Mouse (Mus musculus): ENCODE measurements around the gene Sema3f. TPM values are rescaled to one million over a fixed set of nuclear protein-coding genes. Genes with fewer than 3 reads are reported as not detected.
A peak's percentile ranks its signal among the peaks of the same experiment; 100 is the strongest.
"Not testable (repeated sequence)": the region's sequence is repeated elsewhere in the genome, so short reads cannot be mapped to it uniquely, and the experiment has no call there.

The Sema3f gene
- total and polyA plus RNA-seq, 2 experiments from 2014 or later = 8.7 to 81.3 TPM

- no peaks in the 10 kb centered on the region for H3K4me1 ChIP-seq (ENCODE audit: insufficient read depth, low read length)
- H3K36me3 ChIP-seq (ENCODE audit: insufficient read depth, low read length) = peaks cover 3% of the 10 kb centered on the region; the same call in 1 of the 2 replicates
- DNase-seq (ENCODE audit: low spot score) = no peak
- no peaks in the 10 kb centered on the region for H3K27me3 ChIP-seq (ENCODE audit: insufficient read depth, low read length)
- ATAC-seq = no peak
- TF ChIP-seq CTCF (IDR thresholded peaks at IDR 0.05; ENCODE audit: low read depth) = no peak
- no peak overlapping the region for H3K27ac ChIP-seq
- 77% methylated on average over 20 of the region's 20 CpGs for WGBS
- no peak overlapping the region for H3K4me2 ChIP-seq (ENCODE audit: low read depth, low read length)
- H3K4me3 ChIP-seq (ENCODE audit: low read length) = no peak overlapping the region
- H3K9ac ChIP-seq (replicated peaks; ENCODE audit: low read length) = no peak overlapping the region
- no peaks in the 10 kb centered on the region for H3K9me3 ChIP-seq (ENCODE audit: low read length)
Observed at GRCm38 (mm10) chr9:107682405-107682804, 27.9 kb downstream of the Sema3f start.

DNA sequence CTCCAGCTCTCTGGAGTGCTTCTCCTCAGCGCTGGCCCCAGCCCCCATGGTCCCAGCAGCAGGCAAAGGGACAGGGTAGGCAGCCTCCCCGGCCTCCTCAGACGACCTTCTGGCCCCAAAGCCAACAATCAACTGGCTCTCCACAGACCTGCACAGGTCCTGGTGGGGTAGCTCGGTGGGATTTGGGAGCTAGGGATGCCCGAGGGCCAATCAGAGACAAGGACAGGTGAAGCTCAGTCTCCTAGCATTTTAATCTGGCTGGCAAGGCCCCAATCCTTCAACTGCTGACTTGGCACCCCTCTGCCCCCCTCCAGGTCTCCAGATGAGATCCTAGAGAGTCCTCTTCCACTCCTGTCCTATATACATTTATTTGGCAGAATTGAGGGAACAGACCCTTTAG lies 30.8 kb downstream of the Sema3f start, which contains the start of gene Gnat1:
TSS of gene Gnat1 (minus strand) at position 212 of the 400 bp plus-strand sequence.
- H3K4me2 ChIP-seq (ENCODE audit: low read depth, low read length) = no peak within 1 kb of the TSS
- H3K27ac ChIP-seq = no peak within 1 kb of the TSS
- no peak for TF ChIP-seq CTCF (IDR thresholded peaks at IDR 0.05; ENCODE audit: low read depth)
- no peak for ATAC-seq
- DNase-seq (ENCODE audit: low spot score) = no peak
- no peaks in the 10 kb centered on the region for H3K36me3 ChIP-seq (ENCODE audit: insufficient read depth, low read length)
- WGBS = 43% methylated on average over 5 of the region's 5 CpGs
- no peak within 1 kb of the TSS for H3K4me3 ChIP-seq (ENCODE audit: low read length)
- H3K9ac ChIP-seq (replicated peaks; ENCODE audit: low read length) = no peak within 1 kb of the TSS
- peaks cover 3% of the 10 kb centered on the region; the same call in 1 of the 2 replicates for H3K4me1 ChIP-seq (ENCODE audit: insufficient read depth, low read length)
- H3K27me3 ChIP-seq (ENCODE audit: insufficient read depth, low read length) = peaks cover 7% of the 10 kb centered on the region
- H3K9me3 ChIP-seq (ENCODE audit: low read length) = no peaks in the 10 kb centered on the region

- ATAC-seq = no peak
- 93% methylated on average over 2 of the region's 2 CpGs for WGBS
- Histone ChIP-seq H3K4me1 (ENCODE audit: insufficient read depth, low read length) (peaks cover 3% of the 10 kb centered on the region; the same call in 1 of the 2 replicates), H3K36me3 (ENCODE audit: insufficient read depth, low read length) (no peaks in the 10 kb centered on the region), H3K27ac (no peak overlapping the region), H3K4me2 (ENCODE audit: low read depth, low read length) (no peak overlapping the region), H3K4me3 (ENCODE audit: low read length) (no peak overlapping the region), H3K9me3 (ENCODE audit: low read length) (no peaks in the 10 kb centered on the region), H3K9ac (replicated peaks; ENCODE audit: low read length) (no peak overlapping the region), H3K27me3 (ENCODE audit: insufficient read depth, low read length) (peaks cover 7% of the 10 kb centered on the region)
- TF ChIP-seq CTCF (IDR thresholded peaks at IDR 0.05; ENCODE audit: low read depth) = no peak
- DNase-seq (ENCODE audit: low spot score) = no peak
Observed at GRCm38 (mm10) chr9:107678861-107679260, 31.4 kb downstream of the Sema3f start.

- H3K36me3 ChIP-seq (ENCODE audit: insufficient read depth, low read length); H3K4me1 ChIP-seq (ENCODE audit: insufficient read depth, low read length); ATAC-seq; H3K4me3 ChIP-seq (ENCODE audit: low read length); H3K9me3 ChIP-seq (ENCODE audit: low read length); H3K27ac ChIP-seq; H3K9ac ChIP-seq (replicated peaks; ENCODE audit: low read length); H3K4me2 ChIP-seq (ENCODE audit: low read depth, low read length); H3K27me3 ChIP-seq (ENCODE audit: insufficient read depth, low read length): not testable (repeated sequence)
- peak; percentile 90 for DNase-seq (ENCODE audit: low spot score)
- peak; percentile 76 for TF ChIP-seq CTCF (IDR thresholded peaks at IDR 0.05; ENCODE audit: low read depth)
- 41% methylated on average over 14 of the region's 14 CpGs for WGBS
Observed at GRCm38 (mm10) chr9:107677819-107678526, 32.3 kb downstream of the Sema3f start.

GRCm38 (mm10) chr9:107677091-107677784 lies 33.0 kb downstream of the Sema3f start:
- H3K36me3 ChIP-seq (ENCODE audit: insufficient read depth, low read length) = no peaks in the 10 kb centered on the region
- H3K27ac ChIP-seq = no peak overlapping the region
- peak; percentile 87 for TF ChIP-seq CTCF (IDR thresholded peaks at IDR 0.05; ENCODE audit: low read depth)
- H3K27me3 ChIP-seq (ENCODE audit: insufficient read depth, low read length) = peaks cover 7% of the 10 kb centered on the region
- H3K9me3 ChIP-seq (ENCODE audit: low read length) = no peaks in the 10 kb centered on the region
- 18% methylated on average over 17 of the region's 17 CpGs for WGBS
- H3K9ac ChIP-seq (replicated peaks; ENCODE audit: low read length) = no peak overlapping the region
- no peak for ATAC-seq
- peak overlapping the region; percentile 66; the same call in 1 of the 2 replicates for H3K4me2 ChIP-seq (ENCODE audit: low read depth, low read length)
- no peak overlapping the region for H3K4me3 ChIP-seq (ENCODE audit: low read length)
- H3K4me1 ChIP-seq (ENCODE audit: insufficient read depth, low read length) = peaks cover 3% of the 10 kb centered on the region; the same call in 1 of the 2 replicates
- peak; percentile 68 for DNase-seq (ENCODE audit: low spot score)

DNA sequence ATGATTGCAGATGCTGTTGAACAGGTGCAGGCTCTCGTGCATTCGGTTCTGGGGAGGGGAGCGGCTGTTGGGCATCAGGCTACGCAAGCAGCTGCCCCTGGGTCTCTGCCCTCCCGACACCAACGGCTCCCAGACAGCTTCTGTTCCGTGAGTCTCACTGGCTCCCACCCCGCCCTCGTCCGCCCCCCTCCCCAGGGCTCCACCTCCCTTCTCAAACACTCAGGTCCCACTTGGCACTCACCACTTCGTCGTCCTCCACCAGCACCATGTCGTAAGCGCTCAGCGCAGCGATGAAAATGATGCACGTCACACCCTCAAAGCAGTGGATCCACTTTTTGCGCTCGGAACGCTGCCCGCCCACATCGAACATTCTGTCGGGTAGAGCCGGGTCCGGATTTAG lies 34.0 kb downstream of the Sema3f start:
- peak; percentile 48; the same call in 1 of the 2 replicates for ATAC-seq
- H3K4me2 ChIP-seq (ENCODE audit: low read depth, low read length) = peak overlapping the region; percentile 66
- H3K36me3 ChIP-seq (ENCODE audit: insufficient read depth, low read length) = no peaks in the 10 kb centered on the region
- H3K4me1 ChIP-seq (ENCODE audit: insufficient read depth, low read length) = peaks cover 3% of the 10 kb centered on the region; the same call in 1 of the 2 replicates
- peak overlapping the region; percentile 40 for H3K9ac ChIP-seq (replicated peaks; ENCODE audit: low read length)
- H3K27ac ChIP-seq = no peak overlapping the region
- WGBS = under 1% methylated on average over 25 of the region's 25 CpGs
- DNase-seq (ENCODE audit: low spot score) = peak; percentile 46
- no peak for TF ChIP-seq CTCF (IDR thresholded peaks at IDR 0.05; ENCODE audit: low read depth)
- H3K4me3 ChIP-seq (ENCODE audit: low read length) = peak overlapping the region; percentile 33
- no peaks in the 10 kb centered on the region for H3K9me3 ChIP-seq (ENCODE audit: low read length)
- peaks cover 7% of the 10 kb centered on the region for H3K27me3 ChIP-seq (ENCODE audit: insufficient read depth, low read length)

All from hindbrain, postnatal 0 days (tissue).